Mouse (Mus musculus) thymus, postnatal 14 days (tissue): ENCODE measurements around the gene Col15a1.

Experiments used
- DNase-seq: peaks from one replicate; pipeline ENCODE4 v3.0.0; 2021

The Col15a1 gene

DNA sequence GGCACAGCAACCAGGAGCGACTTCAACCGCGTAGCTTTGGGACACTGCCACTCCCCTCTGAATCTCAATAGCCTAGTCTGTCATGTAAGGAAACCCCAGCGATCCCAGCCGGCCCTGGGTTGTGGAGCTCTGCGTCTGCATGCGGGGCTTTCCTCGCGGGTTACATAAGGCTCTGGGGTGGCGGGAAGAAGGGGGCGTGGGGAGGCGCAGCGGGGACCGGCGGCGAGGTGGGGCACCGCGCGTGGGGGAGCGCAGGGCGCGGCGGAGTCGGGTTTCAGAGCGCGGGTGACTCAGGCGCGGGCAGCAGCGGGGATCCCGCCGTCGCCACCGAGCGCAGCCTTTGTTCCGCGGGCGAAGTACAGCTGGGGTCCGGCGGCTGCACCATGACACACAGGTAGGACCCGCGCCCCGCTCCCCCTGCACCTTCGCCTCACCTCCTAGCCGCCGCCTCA lies at the start of gene Col15a1:
Col15a1 (plus strand) TSS at position 193 of the 452 bp plus-strand sequence.
- no peak for DNase-seq

DNA sequence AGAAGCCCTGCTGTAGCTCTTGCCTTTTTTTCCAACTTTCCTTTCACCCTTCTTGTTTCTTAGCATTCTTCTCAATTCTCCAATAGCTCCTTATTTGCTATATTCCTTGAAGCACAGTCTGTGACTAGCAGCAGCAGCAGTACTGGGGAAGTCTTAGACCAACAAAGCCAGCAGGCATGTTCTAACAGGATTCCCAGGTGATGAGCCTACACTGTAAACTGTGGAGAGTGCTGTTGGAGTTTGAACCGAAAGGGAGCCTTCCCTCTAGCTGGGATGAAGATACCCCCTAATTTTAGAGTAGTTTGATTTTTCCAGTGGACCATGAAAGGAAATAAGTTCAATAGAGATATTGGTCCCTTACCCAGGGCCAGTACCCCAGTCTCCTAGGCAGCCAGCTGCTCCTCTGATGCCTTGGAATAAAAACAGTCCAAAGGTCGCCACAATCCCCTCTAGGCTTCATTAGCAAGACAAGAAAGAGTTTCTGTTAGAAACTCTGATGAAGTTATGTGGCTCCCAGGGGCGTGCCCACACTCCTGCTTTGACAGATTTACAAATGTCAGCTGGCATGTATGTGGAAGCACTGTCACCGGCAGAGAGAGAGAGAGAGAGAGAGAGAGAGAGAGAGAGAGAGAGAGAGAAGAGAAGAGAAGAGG lies 46.7 kb upstream of the Col15a1 start:
- DNase-seq, result no peak

DNA sequence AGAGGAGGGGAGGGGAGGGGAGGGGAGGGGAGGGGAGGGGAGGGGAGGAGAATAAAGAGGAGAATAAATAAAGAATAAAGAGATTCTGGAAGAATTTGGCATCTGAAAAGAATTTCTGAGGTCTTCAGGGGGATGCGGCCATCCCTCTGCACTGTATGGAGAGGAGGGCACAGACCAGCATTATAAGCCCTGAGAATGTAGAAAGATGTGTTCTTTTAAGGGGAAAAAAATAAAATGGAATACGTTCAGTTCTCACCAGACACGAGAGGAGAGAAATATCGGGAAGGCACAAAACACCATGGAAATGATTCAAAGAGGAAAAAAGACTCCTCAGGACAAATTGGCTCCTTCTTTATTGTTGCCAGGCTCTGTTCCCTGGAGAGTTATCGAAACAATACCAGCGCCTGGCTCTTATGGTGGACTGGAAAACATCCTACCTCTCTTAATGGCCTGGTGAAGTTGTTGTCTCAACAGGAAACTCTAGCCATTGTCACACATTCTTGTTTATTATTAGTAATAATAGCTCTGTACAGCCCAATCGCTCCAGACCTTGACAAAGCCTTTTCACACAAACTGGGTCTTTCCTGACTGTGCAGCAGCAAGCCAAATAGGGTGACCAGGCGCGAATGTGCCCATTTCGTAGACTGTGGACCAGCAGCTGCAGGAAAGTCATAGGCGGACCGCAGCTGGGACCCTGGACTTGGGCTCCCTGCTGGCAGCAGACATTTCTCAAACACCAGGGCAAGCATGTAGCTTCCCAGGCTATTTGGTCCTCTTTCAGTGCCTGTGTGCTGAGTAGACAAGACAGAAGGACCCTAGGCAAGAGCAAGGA lies 46.0 kb upstream of the Col15a1 start:
- DNase-seq, result no peak

DNA sequence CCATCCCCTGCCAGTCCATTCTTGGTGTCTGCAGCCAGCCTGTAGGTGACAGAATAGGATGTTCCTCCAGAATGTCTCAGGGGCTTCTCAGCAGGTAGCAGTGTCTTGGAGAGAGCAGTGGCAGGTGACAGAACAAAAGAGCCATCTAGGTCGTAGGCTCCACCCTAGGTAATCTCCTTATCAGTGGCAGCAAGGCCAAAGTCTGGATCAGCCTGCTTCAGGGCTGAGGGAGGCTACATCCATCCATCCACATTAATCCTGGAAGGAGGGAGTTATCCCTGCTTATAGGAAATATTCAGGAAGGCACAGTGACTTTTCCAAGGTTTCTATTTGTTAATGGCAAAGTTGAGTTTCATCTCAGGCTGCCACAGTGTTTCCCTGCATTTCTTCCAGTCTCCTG lies 35.6 kb upstream of the Col15a1 start:
- no peak for DNase-seq

DNA sequence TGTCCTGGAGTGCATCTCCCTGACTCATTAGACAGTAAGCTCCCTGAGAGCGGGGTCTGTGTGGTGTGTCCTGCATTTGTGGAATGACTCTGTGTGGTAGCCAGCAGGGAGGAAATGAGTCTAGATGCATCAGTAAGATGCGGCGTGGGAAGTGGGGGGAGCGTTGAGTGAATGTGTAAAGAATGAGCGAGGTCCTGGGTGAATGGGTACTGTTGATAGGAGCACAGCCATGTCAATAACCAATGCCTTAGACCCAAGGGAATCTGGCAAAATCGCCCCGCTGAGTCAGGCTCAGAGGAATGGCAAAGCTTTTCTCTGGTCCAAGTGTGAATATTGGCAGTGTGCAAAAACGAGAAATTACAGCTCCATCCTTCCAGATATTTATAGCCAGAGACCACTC lies 30.9 kb upstream of the Col15a1 start:
- DNase-seq, result no peak

DNA sequence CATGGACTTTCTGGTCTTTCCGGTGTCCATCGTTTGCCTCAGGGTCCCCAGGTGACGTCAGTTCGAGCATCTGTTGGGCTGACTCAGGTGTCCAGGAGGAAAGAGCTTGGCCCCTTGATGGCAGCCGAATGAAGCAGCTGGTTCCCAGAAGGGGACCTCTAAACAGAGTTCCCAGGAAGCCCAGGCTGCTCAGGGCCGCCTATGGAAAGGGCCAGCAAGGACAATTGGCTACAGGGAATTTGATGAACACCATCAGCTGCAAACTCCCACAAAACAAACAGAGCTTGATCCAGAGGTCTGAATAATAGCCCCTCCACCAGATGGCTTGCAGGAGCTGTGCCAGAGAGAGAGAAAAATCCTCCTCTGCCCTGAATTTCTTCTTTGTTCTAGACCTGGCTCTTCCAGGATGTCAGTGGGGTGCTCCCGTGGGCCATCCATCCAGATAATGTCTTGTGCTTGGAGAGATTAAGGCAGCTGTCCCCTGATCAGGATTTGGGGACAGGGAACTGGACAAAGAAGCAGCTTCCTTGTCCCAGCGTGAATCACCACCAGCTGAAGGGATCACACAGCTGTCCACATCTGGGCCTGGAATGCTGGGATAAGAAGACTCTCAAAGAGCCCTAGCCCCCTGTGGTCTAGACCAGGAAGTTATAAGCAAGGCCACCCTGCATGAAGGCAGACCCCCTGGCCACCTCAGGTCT lies 29.6 kb upstream of the Col15a1 start:
- no peak for DNase-seq

DNA sequence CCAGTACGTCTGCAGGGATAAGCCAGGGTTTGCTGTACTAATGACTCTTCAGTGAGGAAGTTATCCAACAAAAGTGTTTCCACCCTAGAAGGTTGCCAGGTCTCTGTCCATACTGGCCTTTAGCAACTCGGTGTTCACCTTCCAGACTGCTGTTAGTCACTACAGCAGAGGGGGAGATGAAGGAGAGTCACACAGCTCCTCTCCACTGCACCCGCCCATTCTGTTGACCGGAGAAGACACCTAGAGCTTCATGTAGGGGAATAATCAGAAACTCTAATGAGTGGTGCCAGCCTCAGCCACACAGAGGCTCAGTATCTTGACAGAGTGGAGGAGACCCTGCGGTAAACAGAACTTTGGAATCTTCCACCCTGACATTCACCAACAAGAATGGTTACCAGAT lies 28.4 kb upstream of the Col15a1 start:
- no peak for DNase-seq

DNA sequence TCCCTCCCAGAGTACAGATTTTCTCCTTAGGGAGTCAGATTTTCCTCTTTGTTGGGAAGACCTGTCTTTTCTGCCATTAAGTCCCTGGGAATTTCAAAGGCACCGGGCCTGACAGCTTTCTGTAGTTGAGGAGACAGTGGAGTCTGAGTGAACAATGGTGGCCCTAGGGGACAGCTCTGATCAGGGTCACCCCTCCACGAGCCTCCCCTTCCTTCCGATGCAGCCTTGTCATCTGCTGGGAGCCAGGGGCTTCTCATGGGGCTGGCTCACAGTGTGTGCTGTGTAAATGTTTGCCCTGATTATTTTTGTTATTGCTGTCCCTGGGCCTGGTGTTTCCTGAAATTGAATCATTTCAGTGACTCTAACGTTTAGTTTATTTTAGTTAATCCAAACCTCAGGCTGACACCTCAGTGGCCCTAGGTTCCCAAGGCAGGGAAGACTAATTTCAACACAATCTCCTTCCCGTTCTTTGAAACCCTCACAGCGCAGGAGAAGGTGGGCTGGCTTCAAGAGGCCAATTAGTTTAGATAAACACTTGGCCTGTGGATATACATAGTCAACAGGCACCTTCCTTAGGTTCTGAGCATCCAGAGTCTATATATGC lies 23.8 kb upstream of the Col15a1 start:
- DNase-seq, result no peak

DNA sequence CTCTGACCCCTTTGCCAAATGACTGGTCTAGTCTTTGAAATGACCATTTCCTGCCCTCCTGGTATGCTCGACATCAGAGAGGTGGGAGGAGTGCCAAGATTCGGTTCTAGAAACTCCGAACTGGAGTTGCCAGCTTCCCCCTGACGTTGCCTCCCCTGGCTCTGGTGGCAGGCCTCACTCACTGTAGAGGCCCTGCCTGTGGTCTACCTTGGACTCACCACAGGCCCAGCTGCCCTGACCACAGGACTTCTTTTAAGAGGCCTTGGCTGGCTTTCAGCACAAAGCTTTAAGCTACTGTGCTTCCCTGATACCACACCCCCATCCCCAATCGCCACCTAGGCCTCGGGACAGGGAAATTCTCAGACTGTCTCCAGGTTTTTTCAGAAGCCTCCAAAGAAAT lies 21.4 kb upstream of the Col15a1 start:
- DNase-seq, result no peak

DNA sequence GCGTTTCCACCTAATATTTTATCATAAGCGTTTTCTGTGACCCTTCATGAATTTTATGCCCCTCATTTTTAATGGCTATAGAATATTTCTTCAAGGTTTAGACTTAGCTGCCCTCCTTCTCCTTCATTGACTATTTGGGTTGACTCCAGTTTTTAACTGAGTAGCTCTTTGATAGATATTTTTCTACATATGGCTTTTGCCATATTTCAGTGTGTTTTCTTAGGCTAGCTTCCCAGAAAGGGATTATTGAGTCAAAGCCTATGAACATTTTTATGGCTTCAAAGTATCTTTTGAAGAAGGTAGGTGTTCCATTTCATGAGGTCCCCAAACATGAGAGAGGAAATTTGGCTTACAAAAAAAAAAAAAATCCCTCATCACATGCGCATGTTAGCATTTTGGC lies 11.8 kb upstream of the Col15a1 start:
- no peak for DNase-seq

DNA sequence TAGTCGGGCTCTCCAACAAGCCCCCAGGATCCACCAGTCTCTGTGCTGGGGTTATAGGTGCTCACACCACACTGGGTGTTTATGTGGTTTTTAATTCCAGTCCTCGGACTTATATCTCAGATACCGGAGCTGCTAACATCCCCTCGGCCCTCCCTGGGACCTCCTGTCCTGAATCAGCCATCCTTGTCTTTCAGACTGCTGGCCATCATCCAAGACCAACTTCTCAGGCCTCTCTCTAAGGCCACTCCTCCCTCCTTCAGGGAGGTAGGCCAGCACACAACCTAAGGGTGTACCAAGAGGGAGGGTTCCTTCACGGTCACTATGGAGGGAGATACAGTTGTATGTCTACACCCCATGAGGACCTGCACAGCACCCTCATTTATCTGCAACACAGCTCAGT lies 4.3 kb upstream of the Col15a1 start:
- DNase-seq, result no peak

DNA sequence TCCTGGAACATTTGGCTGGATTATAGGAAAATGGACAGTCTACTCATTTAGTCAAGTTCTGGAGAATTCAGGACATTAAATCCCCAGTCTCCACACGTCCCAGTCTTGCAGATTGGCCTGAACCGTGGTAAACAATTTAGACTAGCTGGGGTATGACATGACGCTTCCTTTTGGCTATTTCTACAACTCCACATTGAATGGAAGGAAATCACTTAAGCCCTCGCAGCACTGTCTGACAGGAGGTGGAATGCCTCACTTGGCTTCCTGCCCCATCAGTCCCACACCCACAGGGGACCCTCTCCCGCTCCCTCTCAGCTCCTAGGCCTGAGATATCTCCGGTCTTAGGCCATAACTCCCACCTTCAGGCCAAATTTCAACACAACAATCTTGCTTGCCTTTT lies 2.1 kb upstream of the Col15a1 start:
- DNase-seq, result no peak

DNA sequence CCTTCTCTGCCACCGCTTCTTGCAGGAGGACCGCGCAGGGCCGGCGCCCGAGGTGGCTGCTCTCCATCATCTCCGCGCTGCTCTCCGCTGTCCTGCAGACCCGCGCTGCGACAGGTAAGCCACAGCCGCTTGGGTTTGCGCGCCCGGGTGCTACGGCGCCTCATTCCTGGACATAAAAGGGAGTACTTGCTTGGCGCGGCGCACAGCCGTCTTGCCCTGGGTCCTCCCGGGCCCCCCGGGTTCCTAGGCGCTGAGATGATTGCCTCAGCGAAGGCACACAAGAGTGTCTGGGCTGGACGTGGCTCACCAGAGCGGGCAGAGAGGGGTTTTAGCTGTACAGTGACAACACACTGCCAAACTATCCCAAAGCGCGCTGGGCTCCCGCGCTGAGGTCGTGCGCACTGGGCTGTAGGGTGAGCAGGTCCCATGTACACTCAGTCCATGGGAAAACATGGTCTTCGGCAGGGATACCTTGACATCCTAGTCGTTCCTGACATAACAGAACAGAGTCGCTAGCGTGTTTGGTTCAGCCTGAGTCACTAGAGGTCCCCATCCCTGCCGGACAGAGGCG lies 545 bp downstream of the Col15a1 start:
- no peak for DNase-seq

DNA sequence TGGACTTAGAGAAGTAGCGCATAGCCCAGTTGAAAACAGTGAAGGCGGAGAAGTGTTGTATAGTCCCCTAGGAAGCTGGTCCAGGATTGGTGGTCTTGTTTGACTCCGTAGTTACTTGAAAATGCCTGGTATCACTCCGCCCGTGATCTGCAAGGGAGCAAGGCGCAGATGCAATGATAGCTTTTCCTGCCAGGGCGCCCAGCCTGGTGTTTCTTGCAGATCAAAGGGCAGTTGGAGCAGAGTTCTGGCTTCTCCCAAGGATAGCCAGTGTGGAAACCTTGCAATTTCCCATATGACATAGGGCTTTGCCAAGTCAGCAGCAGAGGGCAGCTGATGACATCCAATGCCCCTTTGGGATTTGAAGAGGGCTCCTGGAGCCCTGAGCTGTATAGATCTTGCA lies 1.5 kb downstream of the Col15a1 start:
- DNase-seq, result no peak

DNA sequence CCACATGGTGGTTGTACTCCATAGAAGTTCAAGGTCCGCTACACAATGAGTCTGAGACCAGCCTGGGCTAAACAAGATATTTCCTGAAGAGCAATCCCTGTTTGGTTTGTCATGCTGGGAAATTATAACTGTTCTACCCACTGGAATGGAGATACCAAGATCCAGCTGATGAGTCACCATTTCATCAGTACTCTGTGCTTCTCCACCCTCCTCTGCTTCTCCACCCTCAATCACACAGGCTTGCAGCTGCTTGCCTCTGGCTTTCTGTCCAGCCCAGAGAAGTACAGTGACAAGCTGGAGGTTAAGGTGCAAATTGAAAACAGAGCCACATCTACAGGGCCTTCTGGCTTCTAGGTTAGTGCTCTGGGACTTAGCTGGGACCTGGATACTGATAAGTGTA lies 10.9 kb downstream of the Col15a1 start:
- DNase-seq, result no peak

DNA sequence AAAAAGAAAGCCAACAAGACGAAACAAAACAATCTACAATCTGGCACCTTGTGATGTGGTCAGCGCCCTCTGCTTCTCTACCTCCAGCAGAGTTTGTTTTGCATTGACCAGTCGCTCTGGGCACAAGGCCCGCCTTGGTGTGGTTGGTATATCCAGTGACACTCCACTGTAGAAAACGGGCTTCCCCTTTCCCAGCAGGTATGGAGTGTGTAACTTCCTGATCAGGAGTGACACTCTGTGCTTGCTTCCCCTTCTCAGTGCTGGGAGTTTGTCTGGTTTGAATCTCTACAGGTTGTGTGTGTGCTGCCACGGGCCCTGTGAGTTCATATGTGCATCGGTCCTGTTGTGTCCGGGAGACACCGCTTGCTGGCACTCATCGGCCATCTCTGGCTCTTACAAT lies 11.4 kb downstream of the Col15a1 start:
- DNase-seq, result no peak

DNA sequence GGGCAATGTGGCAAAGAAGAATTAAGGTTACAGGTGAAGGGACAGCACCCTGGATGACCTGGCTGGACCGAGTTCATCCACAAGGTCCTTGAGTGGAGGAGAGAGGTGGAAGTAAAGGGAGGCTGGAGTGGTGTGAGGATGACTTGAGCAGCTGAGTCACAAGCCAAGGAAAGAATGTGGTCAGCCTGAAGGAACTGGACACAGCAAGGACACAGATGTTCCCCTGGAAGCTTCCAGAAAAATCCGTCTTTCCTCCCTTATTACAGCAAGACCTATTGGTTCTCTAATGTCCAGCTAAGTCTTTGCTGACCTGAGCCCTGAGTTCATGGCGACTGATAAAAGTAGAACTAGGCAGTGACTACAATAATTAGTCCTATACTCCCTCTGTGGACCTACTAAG lies 12.6 kb downstream of the Col15a1 start:
- no peak for DNase-seq

DNA sequence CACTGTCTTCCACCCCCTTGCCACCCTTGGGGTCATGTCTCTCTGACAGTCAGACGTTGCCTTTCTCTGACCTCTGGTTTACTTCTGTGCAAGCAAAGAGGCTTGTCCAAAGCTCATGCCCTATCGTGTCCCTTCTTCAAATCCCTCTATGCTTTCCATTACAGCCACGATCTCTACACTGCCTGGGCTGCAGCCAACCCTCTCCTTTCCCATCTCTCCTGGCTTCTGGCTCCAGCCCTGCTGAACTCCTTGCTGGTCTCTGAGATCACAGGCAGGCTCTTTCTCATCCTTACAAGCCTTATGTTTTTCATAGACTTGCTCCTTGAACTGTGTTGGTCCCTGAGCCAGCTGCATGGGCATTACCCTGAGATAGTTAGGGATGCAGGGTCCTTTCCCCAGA lies 14.2 kb downstream of the Col15a1 start:
- no peak for DNase-seq

DNA sequence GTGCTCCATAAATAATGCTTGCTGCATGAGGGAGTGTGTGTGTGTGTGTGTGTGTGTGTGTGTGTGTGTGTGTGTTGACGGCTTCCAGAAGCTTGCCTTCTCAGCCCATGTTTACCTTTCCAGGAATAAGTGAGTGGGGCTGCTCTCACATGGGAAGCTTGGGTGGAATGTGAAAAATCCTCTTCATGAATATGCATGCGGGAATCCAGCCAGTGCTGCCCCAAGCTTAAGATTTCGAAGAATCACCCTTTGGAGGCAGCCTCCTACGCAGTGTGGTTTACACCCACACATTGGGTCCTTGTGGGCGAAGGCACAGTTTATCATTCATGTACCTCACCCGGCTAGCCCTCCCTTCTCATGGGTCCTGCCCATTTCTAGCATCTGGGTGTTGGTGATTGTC lies 18.0 kb downstream of the Col15a1 start:
- no peak for DNase-seq

DNA sequence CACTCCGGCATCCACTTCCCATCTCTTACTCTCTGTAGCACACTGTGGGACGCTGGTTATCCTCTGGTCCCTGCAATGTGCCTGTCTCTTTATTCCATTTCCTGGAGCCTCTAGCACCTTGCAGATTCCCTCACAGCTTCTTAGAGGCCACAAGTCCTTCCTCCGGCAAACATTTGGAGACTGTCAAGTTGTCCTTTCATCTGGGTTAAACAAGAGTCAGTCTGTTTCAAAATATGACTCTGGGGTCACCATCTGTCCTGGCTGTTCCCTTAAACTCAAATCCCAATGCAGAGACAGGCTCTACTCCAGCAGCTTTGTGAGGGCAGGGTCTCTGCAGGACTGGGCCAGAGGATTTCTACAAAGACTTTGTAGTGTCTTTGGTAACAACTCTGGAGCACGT lies 19.1 kb downstream of the Col15a1 start:
- no peak for DNase-seq

DNA sequence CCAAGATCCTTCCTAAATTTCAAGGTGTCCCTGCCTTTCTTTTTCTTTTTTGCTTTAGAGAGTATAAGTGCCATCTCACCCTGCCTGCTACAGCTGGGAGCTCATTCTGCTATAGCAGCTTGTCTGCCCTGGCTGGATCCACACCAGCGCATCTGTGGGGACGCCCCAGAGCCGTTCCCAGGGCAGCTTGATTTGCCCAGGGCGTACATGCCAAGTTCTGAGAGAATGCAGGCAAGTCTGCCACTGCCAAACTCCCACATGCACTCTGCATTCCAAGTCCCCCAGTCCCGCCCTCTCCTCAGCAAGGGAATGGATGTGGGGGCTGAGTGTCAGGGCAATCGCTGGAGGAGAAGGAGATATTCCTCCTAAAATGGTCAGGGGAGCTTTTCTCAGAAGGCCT lies 19.8 kb downstream of the Col15a1 start:
- no peak for DNase-seq

DNA sequence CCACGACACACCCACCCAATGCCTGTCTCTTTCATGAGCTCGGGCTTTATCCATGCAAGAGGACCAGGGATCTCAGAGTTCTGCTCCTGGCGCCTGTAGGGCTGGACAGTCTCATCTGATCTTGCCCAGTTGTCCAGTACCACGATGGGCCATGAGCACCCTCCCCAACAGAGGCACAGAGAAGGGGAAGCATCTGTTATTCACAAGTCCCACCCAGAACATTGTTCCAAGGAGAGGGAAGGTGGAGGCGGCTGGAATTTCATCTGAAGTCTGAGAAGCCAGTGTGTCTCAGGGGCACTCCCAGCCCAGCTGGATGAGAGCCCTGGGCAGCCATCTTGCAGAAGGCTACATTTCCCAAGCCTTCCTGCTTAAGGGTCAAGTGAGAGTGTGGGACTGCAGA lies 21.0 kb downstream of the Col15a1 start:
- DNase-seq, result no peak

DNA sequence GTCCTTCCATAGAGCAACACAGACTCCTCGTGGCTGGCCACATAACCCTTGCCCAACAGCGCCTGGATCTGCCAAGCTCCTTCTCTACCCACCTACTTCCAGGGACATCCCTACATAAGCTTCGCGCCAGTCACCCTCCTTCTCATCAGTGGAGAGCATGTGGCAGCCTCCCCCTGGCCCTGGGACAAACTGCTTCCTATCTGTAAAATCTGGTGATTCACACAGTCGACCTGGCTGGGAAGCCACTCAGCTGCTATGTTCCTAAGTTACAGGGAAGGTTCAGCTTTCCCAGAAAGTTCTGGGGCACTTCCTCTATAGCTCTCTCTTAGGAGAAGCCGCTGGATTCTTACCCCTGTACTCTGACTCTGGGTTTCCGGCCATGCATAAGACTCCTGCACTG lies 22.5 kb downstream of the Col15a1 start:
- no peak for DNase-seq
